Mouse (Mus musculus) midbrain, postnatal 0 days (tissue): ENCODE measurements around the gene Alg2. TPM values are rescaled to one million over a fixed set of nuclear protein-coding genes. Genes with fewer than 3 reads are reported as not detected.

ENCODE experiments used
- ATAC-seq: fragments of 200-750 bp; cut with Nextera tagmentation; 2 replicates; pipeline ENCODE4 v1.8.0; 2017; ENCODE audit warnings: moderate number of reproducible peaks, mild to moderate bottlenecking, moderate TSS enrichment, moderate library complexity; ENCODE audit not compliant: low FRiP score
- DNase-seq: peaks from one replicate; pipeline ENCODE4 v3.0.0-alpha.2; 2015; ENCODE audit warnings: low spot score
- H3K27ac ChIP-seq: fragments of 300-500 bp; sonication (generic); 2 replicates; pipeline ENCODE4 v1.5.1; 2014; ENCODE audit warnings: low read depth, mild to moderate bottlenecking, low read length, mixed read lengths
- H3K27me3 ChIP-seq: fragments of 300-500 bp; sonication (generic); 2 replicates; pipeline ENCODE4 v1.6.1; 2014; ENCODE audit warnings: low read length, control low read depth, mixed read lengths; ENCODE audit not compliant: insufficient read depth
- H3K36me3 ChIP-seq: fragments of 300-500 bp; sonication (generic); 2 replicates; pipeline ENCODE4 v1.6.1; 2014; ENCODE audit warnings: low read length, control low read depth, mixed read lengths; ENCODE audit not compliant: insufficient read depth
- H3K4me1 ChIP-seq: fragments of 300-500 bp; sonication (generic); 2 replicates; pipeline ENCODE4 v1.6.1; 2014; ENCODE audit warnings: mild to moderate bottlenecking, control low read depth, antibody characterized with exemption, low read length, mixed read lengths; ENCODE audit not compliant: insufficient read depth
- H3K4me2 ChIP-seq: fragments of 300-500 bp; sonication (generic); 2 replicates; pipeline ENCODE4 v1.6.1; 2014; ENCODE audit warnings: low read depth, mild to moderate bottlenecking, low read length, mixed read lengths; ENCODE audit not compliant: poor library complexity, severe bottlenecking
- H3K4me3 ChIP-seq: fragments of 300-500 bp; sonication (generic); 2 replicates; pipeline ENCODE4 v1.5.1; 2014; ENCODE audit warnings: low read depth, mild to moderate bottlenecking, low read length, moderate library complexity
- H3K9ac ChIP-seq: fragments of 300-500 bp; sonication (generic); replicated peaks from 2 replicates; pipeline ENCODE4 v1.6.1; 2014; ENCODE audit warnings: mild to moderate bottlenecking, low read length, moderate library complexity, mixed read lengths; ENCODE audit not compliant: poor library complexity, severe bottlenecking
- H3K9me3 ChIP-seq: fragments of 300-500 bp; sonication (generic); 2 replicates; pipeline ENCODE4 v1.6.1; 2016; ENCODE audit warnings: low read length, control low read depth
- CTCF ChIP-seq: IDR thresholded peaks from 2 replicates; pipeline ENCODE4 v1.5.1; 2016; ENCODE audit warnings: antibody characterized with exemption, mild to moderate bottlenecking
- WGBS: fragments of 180-500 bp; shearing (Covaris S2); extraction: QIAGEN DNeasy Blood & Tissue Kit; methylation state at CpG from one replicate; pipeline ENCODE4 v1.1.7; 2014; 5-methylcytosine and 5-hydroxymethylcytosine counted together
- polyA plus RNA-seq: library from polyadenylated mRNA; unstranded; fragments of >200 nt; fragmentation: Nextera tagmentation; extraction: Ambion mirVana; gene quantifications from 2 replicates; pipeline ENCODE4 v1.2.1, GENCODE M21; 2015
- total RNA-seq: library from RNA; depleted of rRNA; stranded (reverse); fragments of >200 nt; gene quantifications from 2 replicates; pipeline ENCODE4 v1.2.3, GENCODE M21; 2014; rRNA removed

The Alg2 gene
- total and polyA plus RNA-seq, 2 experiments from 2014 or later: 259 to 344 TPM

DNA sequence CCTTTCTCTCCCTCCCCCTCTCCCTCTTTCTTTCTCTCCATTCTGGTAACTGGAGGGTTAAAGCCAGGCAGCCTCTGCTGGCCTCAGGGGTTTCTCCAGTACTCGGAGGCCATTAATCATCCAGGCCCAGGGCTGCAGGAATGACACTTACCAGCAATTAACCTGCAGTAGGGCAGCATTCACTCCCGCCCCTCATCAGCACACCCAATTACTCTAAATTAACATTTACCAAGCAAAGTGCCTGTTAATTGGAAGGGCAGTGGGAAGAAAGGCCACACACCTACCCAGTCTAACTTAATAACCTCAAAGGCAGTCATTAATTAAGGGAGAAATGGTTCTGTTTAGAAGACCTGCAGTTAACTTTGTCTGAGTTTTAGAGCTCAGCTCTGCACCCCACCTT is 49.8 kb downstream of the Alg2 start:
- WGBS: 23% methylated on average over 2 of the region's 2 CpGs
- no peak overlapping the region for H3K9ac ChIP-seq
- H3K4me1 ChIP-seq: no peaks in the 10 kb centered on the region
- 0 out of 2 replicates have a peak, but pooled peaks cover 5% of the 10 kb centered on the region for H3K9me3 ChIP-seq
- no peak overlapping the region for H3K27ac ChIP-seq
- DNase-seq (peak; percentile 26), ATAC-seq (no peak)
- H3K4me2 ChIP-seq: no peak overlapping the region
- H3K4me3 ChIP-seq: no peak overlapping the region
- TF ChIP-seq CTCF: no peak
- H3K36me3 ChIP-seq: no peaks in the 10 kb centered on the region
- H3K27me3 ChIP-seq: no peaks in the 10 kb centered on the region

DNA sequence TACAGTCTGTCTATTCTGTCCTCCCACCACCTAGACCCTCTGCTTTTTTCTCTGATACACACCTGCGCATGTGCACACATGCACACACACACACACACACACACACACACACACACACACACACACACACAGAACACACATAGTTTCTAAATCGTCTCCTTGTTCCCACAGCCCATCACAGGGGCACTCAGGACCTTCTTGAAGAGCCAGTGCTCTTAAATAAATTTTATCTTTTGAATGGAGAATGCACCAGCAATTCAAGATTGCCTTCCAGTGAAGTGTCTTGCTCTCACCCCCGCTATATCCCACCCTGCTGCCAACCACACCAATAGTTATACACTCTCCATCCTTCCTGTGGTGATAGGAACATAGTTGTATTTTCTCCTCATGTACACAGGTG is 51.2 kb downstream of the Alg2 start:
- TF ChIP-seq CTCF: no peak
- Histone ChIP-seq H3K4me3 (no peak overlapping the region), H3K9ac (no peak overlapping the region), H3K27me3 (no peaks in the 10 kb centered on the region), H3K27ac (no peak overlapping the region), H3K9me3 (no peaks in the 10 kb centered on the region), H3K36me3 (no peaks in the 10 kb centered on the region), H3K4me1 (no peaks in the 10 kb centered on the region), H3K4me2 (no peak overlapping the region)
- WGBS: 93% methylated on average over 3 of the region's 3 CpGs
- ATAC-seq: no peak
- no peak for DNase-seq

- Histone ChIP-seq H3K9me3 (no peaks in the 10 kb centered on the region), H3K4me2 (no peak overlapping the region), H3K4me1 (no peaks in the 10 kb centered on the region), H3K4me3 (no peak overlapping the region), H3K27me3 (no peaks in the 10 kb centered on the region), H3K36me3 (no peaks in the 10 kb centered on the region), H3K9ac (no peak overlapping the region), H3K27ac (no peak overlapping the region)
- TF ChIP-seq CTCF: no peak
- DNase-seq (no peak), ATAC-seq (no peak)
- 29% methylated on average over 3 of the region's 3 CpGs for WGBS
Observed at GRCm38 (mm10) chr4:47422194-47422593, 51.9 kb downstream of the Alg2 start.

DNA sequence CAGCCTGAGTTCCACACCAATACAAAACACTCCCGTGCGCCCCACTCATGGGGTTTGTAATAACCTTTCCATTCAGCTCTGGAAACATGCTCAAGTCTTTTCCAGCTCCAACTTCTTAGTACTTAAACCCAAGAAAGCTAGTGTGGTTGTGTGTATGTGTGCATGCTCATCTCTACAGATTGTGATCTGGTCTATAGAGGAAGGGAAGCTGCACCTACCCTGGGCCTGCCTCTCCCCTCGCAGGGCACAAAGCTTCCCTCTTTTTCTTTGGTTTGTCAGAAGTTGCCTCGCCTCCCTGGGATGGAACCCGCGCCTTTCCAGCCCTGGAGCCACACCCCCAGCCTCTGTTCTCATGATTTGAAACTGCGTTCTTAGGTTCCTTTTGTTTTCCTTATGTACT is 53.9 kb downstream of the Alg2 start:
- ATAC-seq: no peak
- no peak for DNase-seq
- no peak for TF ChIP-seq CTCF

GRCm38 (mm10) chr4:47419268-47419973 is 54.7 kb downstream of the Alg2 start:
- no peak overlapping the region for H3K9ac ChIP-seq
- WGBS: 24% methylated on average over 9 of the region's 9 CpGs
- H3K4me2 ChIP-seq: no peak overlapping the region
- ATAC-seq (no peak), DNase-seq (peak; percentile 75)
- H3K4me1 ChIP-seq: no peaks in the 10 kb centered on the region
- no peaks in the 10 kb centered on the region for H3K27me3 ChIP-seq
- no peak overlapping the region for H3K27ac ChIP-seq
- H3K36me3 ChIP-seq: no peaks in the 10 kb centered on the region
- H3K9me3 ChIP-seq: no peaks in the 10 kb centered on the region
- peak; percentile 88 for TF ChIP-seq CTCF
- no peak overlapping the region for H3K4me3 ChIP-seq

More for the DNA sequence above, 53.9 kb downstream of the Alg2 start:
- H3K27me3 ChIP-seq: no peaks in the 10 kb centered on the region
- H3K36me3 ChIP-seq: no peaks in the 10 kb centered on the region
- H3K4me1 ChIP-seq: no peaks in the 10 kb centered on the region
- no peaks in the 10 kb centered on the region for H3K9me3 ChIP-seq
- no peak overlapping the region for H3K4me3 ChIP-seq
- no peak overlapping the region for H3K27ac ChIP-seq
- no peak overlapping the region for H3K9ac ChIP-seq
- no peak overlapping the region for H3K4me2 ChIP-seq
- 46% methylated on average over 7 of the region's 7 CpGs for WGBS

GRCm38 (mm10) chr4:47417871-47418270 is 56.3 kb downstream of the Alg2 start:
- no peak for TF ChIP-seq CTCF
- H3K9ac ChIP-seq: no peak overlapping the region
- H3K9me3 ChIP-seq: no peaks in the 10 kb centered on the region
- H3K27me3 ChIP-seq: no peaks in the 10 kb centered on the region
- no peak overlapping the region for H3K27ac ChIP-seq
- H3K4me1 ChIP-seq: no peaks in the 10 kb centered on the region
- no peak overlapping the region for H3K4me3 ChIP-seq
- no peak for ATAC-seq
- no peaks in the 10 kb centered on the region for H3K36me3 ChIP-seq
- no peak for DNase-seq
- WGBS: 75% methylated on average over 3 of the region's 3 CpGs
- H3K4me2 ChIP-seq: no peak overlapping the region

Other genes with a start within 250 kb of the Alg2 start
- 30.7 and 46.3 TPM in 2 replicates for gene Tgfbr1, start 121.1 kb downstream of the Alg2 start, total RNA-seq
- 15.0 and 16.1 TPM in 2 replicates for gene Tgfbr1, start 121.1 kb downstream of the Alg2 start, polyA plus RNA-seq
- gene Sec61b, start 325 bp upstream of the Alg2 start, total RNA-seq: 204 and 228 TPM in 2 replicates
- 262 and 263 TPM in 2 replicates for gene Sec61b, start 325 bp upstream of the Alg2 start, polyA plus RNA-seq